Comparison of ENCODE assay signal across 8 mouse cellular contexts in genomic region chr16:95196622-95197021, GRCm38 (mm10).
DNase-seq lines count a peak whose midpoint lies in the region; ATAC-seq lines count a peak whose summit lies in the region.

No protein-coding gene starts in this region.

- DNase-seq in A20 (ENCODE audit: low read depth, low spot score) (peak; percentile 57), ES-CJ7 (ENCODE audit: low read depth, low spot score) (peak; percentile 51)
- peak; percentile 33 for DNase-seq in c-Kit-positive CD71-positive TER-119-positive erythroid progenitor cells, embryonic 14.5 days (ENCODE audit: low spot score)
- peak; percentile 8 to 15 for DNase-seq in gastrocnemius, adult 8-10 months (ENCODE audit: low spot score in 2 of 2)
- DNase-seq in large intestine, adult 2 months (ENCODE audit: low read depth, low spot score), result peak; percentile 19
- peak; percentile 84 for DNase-seq in lung, postnatal 10 days
- DNase-seq in spleen, adult 12 weeks (ENCODE audit: low spot score), result peak; percentile 17

- 0% methylated on average over 1 of the region's 1 CpGs for WGBS in large intestine, adult 2 months

- no peak for ATAC-seq in erythroid progenitor cell, adult 5-6 weeks (replicated peaks; ENCODE audit: low FRiP score, poor library complexity, severe bottlenecking)

Comparison
In these comparisons a context has a peak if more than half of its experiments do, and no peak if none do; other contexts are left out.
1. DNase-seq: peak in every context shown above with its lines; median percentile 84 in lung, postnatal 10 days; 57 in A20; 51 in ES-CJ7; 33 in c-Kit-positive CD71-positive TER-119-positive erythroid progenitor cells, embryonic 14.5 days; 19 in large intestine, adult 2 months; 17 in spleen, adult 12 weeks; 12 in gastrocnemius, adult 8-10 months.